Mouse (Mus musculus) embryonic facial prominence, embryonic 11.5 days (tissue): ENCODE results near the gene Snx33. TPM values are rescaled to one million over a fixed set of nuclear protein-coding genes. Genes with fewer than 3 reads are reported as not detected.

ENCODE experiments used
- ATAC-seq: fragments of 200-750 bp; cut with Nextera tagmentation; replicated peaks from 2 replicates; pipeline ENCODE4 v1.8.0; 2017; ENCODE audit warnings: low read depth; ENCODE audit not compliant: insufficient number of reproducible peaks, low FRiP score, low TSS enrichment
- DNase-seq: peaks from one replicate; pipeline ENCODE4 v3.0.0-alpha.2; 2015; ENCODE audit warnings: low spot score
- H3K27ac ChIP-seq: fragments of 300-500 bp; sonication (generic); replicated peaks from 2 replicates; pipeline ENCODE4 v1.5.1; 2014; ENCODE audit warnings: mild to moderate bottlenecking, low read depth, low read length, control low read depth
- H3K27me3 ChIP-seq: fragments of 300-500 bp; sonication (generic); 2 replicates; pipeline ENCODE4 v1.6.1; 2014; ENCODE audit warnings: mild to moderate bottlenecking, low read length, moderate library complexity, mixed read lengths; ENCODE audit not compliant: control insufficient read depth, insufficient read depth
- H3K36me3 ChIP-seq: fragments of 300-500 bp; sonication (generic); replicated peaks from 2 replicates; pipeline ENCODE4 v1.6.1; 2014; ENCODE audit warnings: low read depth, mild to moderate bottlenecking, low read length, moderate library complexity, mixed read lengths; ENCODE audit not compliant: control insufficient read depth, insufficient read depth
- H3K4me1 ChIP-seq: fragments of 300-500 bp; sonication (generic); 2 replicates; pipeline ENCODE4 v1.6.1; 2014; ENCODE audit warnings: low read length, mixed read lengths; ENCODE audit not compliant: control insufficient read depth, insufficient read depth
- H3K4me2 ChIP-seq: fragments of 300-500 bp; sonication (generic); 2 replicates; pipeline ENCODE4 v1.6.1; 2014; ENCODE audit warnings: low read depth, mild to moderate bottlenecking, control low read depth, low read length, moderate library complexity
- H3K4me3 ChIP-seq: fragments of 300-500 bp; sonication (generic); 2 replicates; pipeline ENCODE4 v1.5.1; 2014; ENCODE audit warnings: low read depth, low read length, control low read depth
- H3K9ac ChIP-seq: fragments of 300-500 bp; sonication (generic); replicated peaks from 2 replicates; pipeline ENCODE4 v1.6.1; 2014; ENCODE audit warnings: mild to moderate bottlenecking, control low read depth, low read length
- H3K9me3 ChIP-seq: fragments of 300-500 bp; sonication (generic); replicated peaks from 2 replicates; pipeline ENCODE4 v1.6.1; 2016; ENCODE audit warnings: mild to moderate bottlenecking, low read length, inconsistent platforms, mixed read lengths; ENCODE audit not compliant: control insufficient read depth
- WGBS: fragments of 180-500 bp; shearing (Covaris S2); extraction: QIAGEN DNeasy Blood & Tissue Kit; methylation state at CpG from one replicate; pipeline ENCODE4 v1.1.7; 2014; 5-methylcytosine and 5-hydroxymethylcytosine counted together
- polyA plus RNA-seq: library from polyadenylated mRNA; unstranded; fragments of >200 nt; fragmentation: Nextera tagmentation; extraction: Ambion mirVana; gene quantifications from 2 replicates; pipeline ENCODE4 v1.2.1, GENCODE M21; 2014

Gene Snx33
- polyA plus RNA-seq, 1 experiment from 2014 or later = 6.6 TPM

DNA sequence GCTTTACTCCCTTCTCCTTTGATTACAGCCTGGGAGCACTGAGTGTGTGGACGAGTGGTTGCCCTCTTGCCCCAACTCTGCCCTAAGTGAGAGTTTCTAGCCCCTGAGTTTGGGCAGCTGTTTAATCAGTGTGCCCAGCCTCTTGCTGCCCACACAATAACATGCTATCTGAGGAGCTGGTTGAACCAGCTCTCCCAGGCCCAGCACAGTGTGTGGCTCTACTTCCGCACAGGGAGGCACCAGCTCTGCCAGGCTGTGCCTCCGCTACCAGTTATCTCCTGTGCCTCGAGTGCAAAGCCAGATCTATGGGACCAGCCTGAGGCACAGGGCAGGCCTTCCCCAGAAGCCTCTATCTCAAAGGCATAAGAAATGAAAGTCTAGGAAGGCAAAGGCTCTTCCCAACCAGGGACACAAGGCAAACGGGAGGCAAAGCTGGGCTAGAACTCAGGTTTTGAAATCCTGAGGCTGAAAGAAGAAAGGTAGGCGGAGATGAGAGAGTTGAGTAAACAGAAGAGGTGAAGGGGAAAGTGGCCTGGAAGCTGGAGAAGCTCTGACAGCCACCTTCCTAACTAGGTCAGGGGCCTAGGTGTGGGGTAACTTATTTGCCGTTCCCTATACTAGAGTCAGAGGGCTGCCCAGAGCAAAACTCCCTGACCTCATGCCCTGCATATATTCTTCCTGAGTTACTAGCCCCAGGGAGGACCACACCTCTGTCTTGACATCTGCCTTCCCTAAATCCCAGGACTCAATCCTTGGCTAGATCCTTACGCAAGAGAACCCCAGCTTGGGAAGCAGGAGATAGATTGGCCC is 4.1 kb downstream of the Snx33 start:
- no peak for DNase-seq
- Histone ChIP-seq H3K9me3 (no peaks in the 10 kb centered on the region), H3K4me2 (peak overlapping the region; percentile 46), H3K36me3 (peaks cover 4% of the 10 kb centered on the region), H3K27ac (no peak overlapping the region), H3K4me3 (peak overlapping the region; percentile 25), H3K9ac (peak overlapping the region; percentile 32), H3K27me3 (no peaks in the 10 kb centered on the region), H3K4me1 (peaks cover 8% of the 10 kb centered on the region; the same call in 1 of the 2 replicates)
- WGBS = 63% methylated on average over 8 of the region's 8 CpGs
- ATAC-seq = no peak

DNA sequence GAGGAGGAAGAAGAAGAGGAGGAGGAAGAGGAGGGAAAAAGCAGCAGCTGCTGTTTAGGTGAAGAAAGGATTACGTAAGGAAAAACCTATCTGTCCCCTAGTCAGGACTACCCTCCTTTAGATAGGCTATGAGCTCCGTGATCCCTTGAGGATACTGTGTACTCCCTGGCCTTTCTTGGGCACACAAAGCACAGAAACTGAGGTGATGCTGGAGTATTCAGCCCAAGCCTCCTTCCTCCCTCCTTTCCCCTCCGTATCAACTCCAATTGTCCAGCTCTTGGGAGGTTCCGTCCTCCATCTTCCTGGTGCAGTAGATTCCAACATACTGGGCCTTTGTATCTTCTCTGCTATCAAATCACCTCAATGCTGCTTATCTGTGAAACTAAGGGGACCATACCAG is 5.4 kb downstream of the Snx33 start:
- WGBS = 96% methylated on average over 4 of the region's 4 CpGs
- no peak overlapping the region for H3K4me3 ChIP-seq
- no peak overlapping the region for H3K9ac ChIP-seq
- peaks cover 8% of the 10 kb centered on the region; the same call in 1 of the 2 replicates for H3K4me1 ChIP-seq
- H3K27me3 ChIP-seq = no peaks in the 10 kb centered on the region
- H3K36me3 ChIP-seq = peaks cover 7% of the 10 kb centered on the region
- no peak overlapping the region for H3K4me2 ChIP-seq
- ATAC-seq = no peak
- H3K9me3 ChIP-seq = no peaks in the 10 kb centered on the region
- no peak overlapping the region for H3K27ac ChIP-seq
- no peak for DNase-seq

- no peaks in the 10 kb centered on the region for H3K4me1 ChIP-seq
- no peak overlapping the region for H3K27ac ChIP-seq
- DNase-seq (no peak), ATAC-seq (no peak)
- no peak overlapping the region for H3K4me3 ChIP-seq
- H3K9me3 ChIP-seq = no peaks in the 10 kb centered on the region
- H3K4me2 ChIP-seq = no peak overlapping the region
- H3K36me3 ChIP-seq = peaks cover 10% of the 10 kb centered on the region
- no peaks in the 10 kb centered on the region for H3K27me3 ChIP-seq
- WGBS = 95% methylated on average over 13 of the region's 13 CpGs
- no peak overlapping the region for H3K9ac ChIP-seq
Observed at GRCm38 (mm10) chr9:56918466-56918865, 9.7 kb downstream of the Snx33 start.

- ATAC-seq (no peak), DNase-seq (no peak)
- Histone ChIP-seq H3K4me2 (no peak overlapping the region), H3K4me1 (no peaks in the 10 kb centered on the region), H3K36me3 (peaks cover 10% of the 10 kb centered on the region), H3K4me3 (no peak overlapping the region), H3K9ac (no peak overlapping the region), H3K9me3 (no peaks in the 10 kb centered on the region), H3K27me3 (no peaks in the 10 kb centered on the region), H3K27ac (no peak overlapping the region)
- 61% methylated on average over 2 of the region's 2 CpGs for WGBS
Observed at GRCm38 (mm10) chr9:56917131-56917530, 11.0 kb downstream of the Snx33 start.

GRCm38 (mm10) chr9:56915695-56916410 is 12.3 kb downstream of the Snx33 start:
- Histone ChIP-seq H3K4me1 (no peaks in the 10 kb centered on the region; the same call in 1 of the 2 replicates), H3K4me2 (no peak overlapping the region), H3K9me3 (no peaks in the 10 kb centered on the region), H3K27me3 (no peaks in the 10 kb centered on the region), H3K4me3 (no peak overlapping the region), H3K27ac (no peak overlapping the region), H3K9ac (no peak overlapping the region), H3K36me3 (peaks cover 6% of the 10 kb centered on the region)
- ATAC-seq = no peak
- WGBS = 79% methylated on average over 5 of the region's 5 CpGs
- no peak for DNase-seq

GRCm38 (mm10) chr9:56915116-56915515 is 13.1 kb downstream of the Snx33 start:
- Histone ChIP-seq H3K27ac (no peak overlapping the region), H3K4me3 (no peak overlapping the region), H3K27me3 (no peaks in the 10 kb centered on the region), H3K9me3 (no peaks in the 10 kb centered on the region), H3K4me2 (no peak overlapping the region), H3K4me1 (no peaks in the 10 kb centered on the region; the same call in 1 of the 2 replicates), H3K36me3 (peaks cover 6% of the 10 kb centered on the region), H3K9ac (no peak overlapping the region)
- 65% methylated on average over 1 of the region's 1 CpGs for WGBS
- ATAC-seq = no peak
- DNase-seq = no peak

DNA sequence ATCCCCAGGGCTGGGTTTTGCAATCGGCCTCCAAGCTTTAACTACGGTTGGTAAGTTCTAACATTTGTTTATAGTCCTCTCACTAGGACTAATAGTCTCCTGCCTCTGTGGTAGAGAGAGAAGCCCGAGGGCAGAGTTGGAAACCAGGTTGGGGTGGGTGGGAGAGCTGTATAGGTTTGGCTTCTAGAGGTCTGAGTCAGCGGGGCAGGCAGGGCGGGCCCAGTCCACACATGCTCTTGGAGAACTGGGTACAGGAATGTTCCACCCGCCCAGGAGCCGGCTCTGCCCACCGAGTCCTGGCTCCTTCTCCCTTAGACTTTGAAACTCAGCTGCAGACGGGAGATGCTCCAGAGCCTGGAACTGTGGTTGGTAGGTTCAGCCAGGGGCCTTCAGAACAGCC is 14.2 kb downstream of the Snx33 start:
- ATAC-seq = no peak
- no peak for DNase-seq
- 84% methylated on average over 9 of the region's 9 CpGs for WGBS

GRCm38 (mm10) chr9:56911017-56911416 is 17.2 kb downstream of the Snx33 start:
- H3K4me2 ChIP-seq = no peak overlapping the region
- DNase-seq (no peak), ATAC-seq (no peak)
- 44% methylated on average over 1 of the region's 1 CpGs for WGBS
- H3K27me3 ChIP-seq = no peaks in the 10 kb centered on the region
- H3K27ac ChIP-seq = no peak overlapping the region
- H3K36me3 ChIP-seq = no peaks in the 10 kb centered on the region
- no peaks in the 10 kb centered on the region for H3K9me3 ChIP-seq
- H3K4me3 ChIP-seq = no peak overlapping the region
- H3K4me1 ChIP-seq = no peaks in the 10 kb centered on the region; the same call in 1 of the 2 replicates
- no peak overlapping the region for H3K9ac ChIP-seq

More for the DNA sequence above, 14.2 kb downstream of the Snx33 start:
- Histone ChIP-seq H3K9ac (no peak overlapping the region), H3K27ac (no peak overlapping the region), H3K9me3 (no peaks in the 10 kb centered on the region), H3K27me3 (no peaks in the 10 kb centered on the region), H3K4me2 (no peak overlapping the region), H3K36me3 (peaks cover 6% of the 10 kb centered on the region), H3K4me1 (no peaks in the 10 kb centered on the region; the same call in 1 of the 2 replicates), H3K4me3 (no peak overlapping the region)
